Mouse (Mus musculus) small intestine, adult 2 months (tissue): Measurements from ENCODE around the gene Bhlha15. TPM values are rescaled to one million over a fixed set of nuclear protein-coding genes. Genes with fewer than 3 reads are reported as not detected.

ENCODE experiments used
- H3K27ac ChIP-seq: fragments of 200-500 bp; 2 replicates; pipeline ENCODE4 v1.5.1; 2012; ENCODE audit warnings: low read depth, low read length, control low read depth, inconsistent platforms; ENCODE audit not compliant: insufficient read depth
- H3K27me3 ChIP-seq: fragments of 200-500 bp; 2 replicates; pipeline ENCODE4 v1.6.1; 2012; ENCODE audit warnings: mild to moderate bottlenecking, moderate library complexity, low read length, inconsistent platforms; ENCODE audit not compliant: control insufficient read depth, insufficient read depth
- H3K36me3 ChIP-seq: fragments of 200-500 bp; 2 replicates; pipeline ENCODE4 v1.6.1; 2012; ENCODE audit warnings: mild to moderate bottlenecking, low read length, control low read depth, inconsistent platforms; ENCODE audit not compliant: control insufficient read depth, insufficient read depth
- H3K4me1 ChIP-seq: fragments of 200-500 bp; 2 replicates; pipeline ENCODE4 v1.6.1; 2012; ENCODE audit warnings: low read length, inconsistent platforms, mixed read lengths; ENCODE audit not compliant: control insufficient read depth, insufficient read depth, insufficient read length
- H3K4me3 ChIP-seq: fragments of 200-500 bp; 2 replicates; pipeline ENCODE4 v1.5.1; 2012; ENCODE audit warnings: low read depth, mild to moderate bottlenecking, control low read depth, inconsistent platforms, low read length, moderate library complexity
- CTCF ChIP-seq: fragments of 200-500 bp; IDR thresholded peaks from 2 replicates; pipeline ENCODE4 v1.5.1; 2012; ENCODE audit warnings: low read depth, mild to moderate bottlenecking, control low read depth, inconsistent platforms, low read length, moderate library complexity, mixed read lengths; ENCODE audit not compliant: insufficient replicate concordance, insufficient read length; ENCODE audit errors: extremely low read depth
- POLR2A ChIP-seq: fragments of 200-500 bp; IDR thresholded peaks from 2 replicates; pipeline ENCODE4 v1.6.1; 2012; ENCODE audit warnings: low read depth, mild to moderate bottlenecking, control low read depth, inconsistent platforms, low read length, moderate library complexity
- WGBS: fragments of 180-500 bp; shearing (Covaris S2); methylation state at CpG from one replicate; pipeline ENCODE4 v1.1.7; 2018; 5-methylcytosine and 5-hydroxymethylcytosine counted together
- polyA plus RNA-seq: library from polyadenylated mRNA; depleted of rRNA; stranded (reverse); fragments of >200 nt; gene quantifications from 2 replicates; pipeline ENCODE4 v1.2.3, GENCODE M21; 2012; rRNA removed

Gene Bhlha15
- 10.9 and 21.3 TPM in 2 replicates for polyA plus RNA-seq

GRCm38 (mm10) chr5:144189950-144190583 is at the start of gene Bhlha15:
TSS of gene Bhlha15 (plus strand) at chr5:144190286.
- Histone ChIP-seq H3K4me1 (peaks cover 6% of the 10 kb centered on the region; the same call in 1 of the 2 replicates), H3K27ac (peak within 1 kb of the TSS; percentile 26; the same call in 1 of the 2 replicates), H3K27me3 (no peaks in the 10 kb centered on the region), H3K4me3 (peak within 1 kb of the TSS; percentile 46), H3K36me3 (peaks cover 16% of the 10 kb centered on the region)
- TF ChIP-seq POLR2A (peak; percentile 10; the same call in 1 of the 2 replicates), CTCF (no peak)
- WGBS: 4% methylated on average over 26 of the region's 26 CpGs

- peaks cover 45% of the 10 kb centered on the region for H3K36me3 ChIP-seq
- no peak for TF ChIP-seq CTCF
- no peak for TF ChIP-seq POLR2A
- H3K27me3 ChIP-seq: no peaks in the 10 kb centered on the region
- WGBS: 90% methylated on average over 5 of the region's 5 CpGs
- no peak overlapping the region for H3K27ac ChIP-seq
- H3K4me3 ChIP-seq: no peak overlapping the region
- no peaks in the 10 kb centered on the region for H3K4me1 ChIP-seq
Measured at GRCm38 (mm10) chr5:144143531-144143930, 46.6 kb upstream of the Bhlha15 start.

- H3K36me3 ChIP-seq: peaks cover 67% of the 10 kb centered on the region
- no peak overlapping the region for H3K27ac ChIP-seq
- no peaks in the 10 kb centered on the region for H3K4me1 ChIP-seq
- TF ChIP-seq CTCF (no peak), POLR2A (no peak)
- no peaks in the 10 kb centered on the region for H3K27me3 ChIP-seq
- H3K4me3 ChIP-seq: no peak overlapping the region
Measured at GRCm38 (mm10) chr5:144146898-144147297, 43.2 kb upstream of the Bhlha15 start.

GRCm38 (mm10) chr5:144149530-144149929 is 40.6 kb upstream of the Bhlha15 start:
- TF ChIP-seq POLR2A (no peak), CTCF (no peak)
- H3K27me3 ChIP-seq: no peaks in the 10 kb centered on the region
- H3K4me3 ChIP-seq: no peak overlapping the region
- no peaks in the 10 kb centered on the region for H3K4me1 ChIP-seq
- WGBS: 94% methylated on average over 4 of the region's 4 CpGs
- H3K27ac ChIP-seq: no peak overlapping the region
- H3K36me3 ChIP-seq: peaks cover 61% of the 10 kb centered on the region

GRCm38 (mm10) chr5:144151270-144151669 is 38.8 kb upstream of the Bhlha15 start:
- 65% methylated on average over 4 of the region's 4 CpGs for WGBS
- TF ChIP-seq POLR2A: no peak
- no peak for TF ChIP-seq CTCF
- H3K4me1 ChIP-seq: no peaks in the 10 kb centered on the region
- peaks cover 51% of the 10 kb centered on the region for H3K36me3 ChIP-seq
- H3K27ac ChIP-seq: no peak overlapping the region
- no peak overlapping the region for H3K4me3 ChIP-seq
- H3K27me3 ChIP-seq: no peaks in the 10 kb centered on the region

- no peaks in the 10 kb centered on the region for H3K27me3 ChIP-seq
- H3K4me3 ChIP-seq: no peak overlapping the region
- H3K36me3 ChIP-seq: peaks cover 36% of the 10 kb centered on the region
- H3K27ac ChIP-seq: no peak overlapping the region
- peaks cover 5% of the 10 kb centered on the region; the same call in 1 of the 2 replicates for H3K4me1 ChIP-seq
- WGBS: 23% methylated on average over 7 of the region's 7 CpGs
- TF ChIP-seq POLR2A (no peak), CTCF (peak; percentile 38; the same call in 1 of the 2 replicates)
Measured at GRCm38 (mm10) chr5:144154528-144154927, 35.6 kb upstream of the Bhlha15 start.

GRCm38 (mm10) chr5:144158604-144159003 is 31.5 kb upstream of the Bhlha15 start:
- Histone ChIP-seq H3K4me1 (peaks cover 5% of the 10 kb centered on the region), H3K27ac (peak overlapping the region; percentile 46; the same call in 1 of the 2 replicates), H3K36me3 (peaks cover 31% of the 10 kb centered on the region), H3K4me3 (no peak overlapping the region), H3K27me3 (no peaks in the 10 kb centered on the region)
- WGBS: 14% methylated on average over 4 of the region's 4 CpGs
- TF ChIP-seq CTCF (no peak), POLR2A (no peak)
